Mouse (Mus musculus) CH12.LX (cell line): ENCODE data around the gene Icos. TPM values are rescaled to one million over a fixed set of nuclear protein-coding genes. Genes with fewer than 3 reads are reported as not detected.

ENCODE experiments used
- DNase-seq: peaks from one replicate; pipeline ENCODE4 v3.0.0-alpha.2; 2013; ENCODE audit errors: extremely low read depth
- H3K27ac ChIP-seq: 2 replicates; pipeline ENCODE4 v1.5.1; 2012; ENCODE audit warnings: low read depth, mild to moderate bottlenecking, control low read depth, moderate library complexity; ENCODE audit not compliant: insufficient read depth
- H3K27me3 ChIP-seq: replicated peaks from 2 replicates; pipeline ENCODE3; 2012; ENCODE audit warnings: inconsistent platforms
- H3K36me3 ChIP-seq, 2 experiments: replicated peaks in 1 of 2; 2 replicates each; pipeline versions ENCODE3 to v1.6.1; 2012; ENCODE audit warnings: inconsistent platforms in 1 of 2, low read length in 1 of 2, mild to moderate bottlenecking in 1 of 2, mixed read lengths in 1 of 2, moderate library complexity in 1 of 2; ENCODE audit not compliant: control insufficient read depth in 1 of 2, insufficient read depth in 1 of 2
- H3K4me1 ChIP-seq, 2 experiments: 2 replicates each; pipeline ENCODE4 v1.6.1; 2012; ENCODE audit warnings: inconsistent platforms in 1 of 2, moderate library complexity in 1 of 2; ENCODE audit not compliant: insufficient read depth in 2 of 2, control insufficient read depth in 1 of 2
- H3K4me2 ChIP-seq: 2 replicates; pipeline ENCODE4 v1.6.1; 2012; ENCODE audit warnings: low read depth, mild to moderate bottlenecking, control low read depth; ENCODE audit not compliant: poor library complexity, insufficient read depth, severe bottlenecking
- H3K4me3 ChIP-seq, 3 experiments: fragments of 150-350 bp in 1 of 3; sonication (generic) in 1 of 3; replicated peaks in 1 of 3; 2 replicates each; pipeline versions ENCODE3 to v1.5.1; 2011 to 2012; ENCODE audit warnings: low read depth in 2 of 3, low read length in 2 of 3, mild to moderate bottlenecking in 2 of 3, moderate library complexity in 2 of 3, control low read depth in 1 of 3, improper control_type of control experiment in 1 of 3, inconsistent platforms in 1 of 3, mixed read lengths in 1 of 3; ENCODE audit not compliant: poor library complexity in 1 of 3
- H3K79me2 ChIP-seq: replicated peaks from 2 replicates; pipeline ENCODE4 v1.6.1; 2012; ENCODE audit warnings: mild to moderate bottlenecking, moderate library complexity; ENCODE audit not compliant: control insufficient read depth, poor library complexity, insufficient read depth, severe bottlenecking; ENCODE audit errors: extremely low read depth
- H3K9ac ChIP-seq: 2 replicates; pipeline ENCODE4 v1.6.1; 2012; ENCODE audit warnings: low read depth, mild to moderate bottlenecking, control low read depth, moderate library complexity; ENCODE audit not compliant: insufficient read depth
- H3K9me3 ChIP-seq: replicated peaks from 2 replicates; pipeline ENCODE3; 2012; ENCODE audit warnings: low read length, inconsistent platforms, mixed read lengths
- BHLHE40 ChIP-seq: IDR thresholded peaks from 2 replicates; pipeline ENCODE4 v1.6.1; 2011; ENCODE audit warnings: mild to moderate bottlenecking, low read depth, low read length, improper control_type of control experiment
- CHD1 ChIP-seq: IDR thresholded peaks from 2 replicates; pipeline ENCODE4 v1.6.1; 2012; ENCODE audit warnings: low read depth, low read length, improper control_type of control experiment, inconsistent platforms
- CHD2 ChIP-seq: IDR thresholded peaks from 2 replicates; pipeline ENCODE4 v1.6.1; 2011; ENCODE audit warnings: low read length, improper control_type of control experiment
- CTCF ChIP-seq, 2 experiments: IDR thresholded peaks in 1 of 2; conservative IDR thresholded peaks in 1 of 2; 2 replicates each; pipeline ENCODE4 v1.5.1; 2011 to 2012; ENCODE audit warnings: low read depth in 2 of 2, low read length in 2 of 2, improper control_type of control experiment in 1 of 2, inconsistent platforms in 1 of 2, mild to moderate bottlenecking in 1 of 2, moderate library complexity in 1 of 2
- ETS1 ChIP-seq: conservative IDR thresholded peaks from 2 replicates; pipeline ENCODE4 v1.6.1; 2012; ENCODE audit warnings: low read depth, mild to moderate bottlenecking, inconsistent platforms, low read length, improper control_type of control experiment, moderate library complexity
- GABPA ChIP-seq: IDR thresholded peaks from 2 replicates; pipeline ENCODE4 v1.6.1; 2012; ENCODE audit warnings: low read depth, low read length, improper control_type of control experiment, inconsistent platforms; ENCODE audit not compliant: insufficient replicate concordance
- HCFC1 ChIP-seq: IDR thresholded peaks from 2 replicates; pipeline ENCODE4 v1.6.1; 2012; ENCODE audit warnings: low read depth, mild to moderate bottlenecking, inconsistent platforms, low read length, improper control_type of control experiment
- IRF4 ChIP-seq: IDR thresholded peaks from 2 replicates; pipeline ENCODE4 v1.6.1; 2014; ENCODE audit warnings: low read depth, mild to moderate bottlenecking, inconsistent platforms, low read length, improper control_type of control experiment
- JUN ChIP-seq: IDR thresholded peaks from 2 replicates; pipeline ENCODE4 v1.6.1; 2011; ENCODE audit warnings: low read depth, mild to moderate bottlenecking, low read length, improper control_type of control experiment, moderate library complexity; ENCODE audit not compliant: insufficient read depth
- KAT2A ChIP-seq: IDR thresholded peaks from 2 replicates; pipeline ENCODE4 v1.6.1; 2012; ENCODE audit warnings: low read length, improper control_type of control experiment, inconsistent platforms; ENCODE audit not compliant: insufficient replicate concordance
- MAFK ChIP-seq: IDR thresholded peaks from 2 replicates; pipeline ENCODE4 v1.6.1; 2011; ENCODE audit warnings: low read length, improper control_type of control experiment; ENCODE audit not compliant: insufficient replicate concordance
- MAZ ChIP-seq: IDR thresholded peaks from 2 replicates; pipeline ENCODE4 v1.6.1; 2012; ENCODE audit warnings: low read depth, mild to moderate bottlenecking, inconsistent platforms, low read length, improper control_type of control experiment, moderate library complexity
- MEF2A ChIP-seq: IDR thresholded peaks from 2 replicates; pipeline ENCODE4 v1.6.1; 2014; ENCODE audit warnings: low read depth, mild to moderate bottlenecking, inconsistent platforms, low read length, improper control_type of control experiment, borderline replicate concordance
- MYC ChIP-seq: IDR thresholded peaks from 2 replicates; pipeline ENCODE4 v1.6.1; 2011; ENCODE audit warnings: low read depth, mild to moderate bottlenecking, improper control_type of control experiment, low read length
- NRF1 ChIP-seq: IDR thresholded peaks from 2 replicates; pipeline ENCODE4 v1.6.1; 2014; ENCODE audit warnings: low read depth, mild to moderate bottlenecking, inconsistent platforms, low read length, improper control_type of control experiment, moderate library complexity
- PAX5 ChIP-seq: IDR thresholded peaks from 2 replicates; pipeline ENCODE4 v1.6.1; 2012; ENCODE audit warnings: low read length, inconsistent platforms, mixed read lengths
- POLR2A ChIP-seq: IDR thresholded peaks from 2 replicates; pipeline ENCODE4 v1.6.1; 2011; ENCODE audit warnings: low read depth, mild to moderate bottlenecking, improper control_type of control experiment, low read length
- POLR2AphosphoS2 ChIP-seq: IDR thresholded peaks from 2 replicates; pipeline ENCODE4 v1.6.1; 2011; ENCODE audit warnings: low read depth, low read length, improper control_type of control experiment
- RAD21 ChIP-seq: IDR thresholded peaks from 2 replicates; pipeline ENCODE4 v1.6.1; 2011; ENCODE audit warnings: low read depth, mild to moderate bottlenecking, low read length, improper control_type of control experiment, moderate library complexity
- UBTF ChIP-seq: IDR thresholded peaks from 2 replicates; pipeline ENCODE4 v1.6.1; 2012; ENCODE audit warnings: low read depth, mild to moderate bottlenecking, inconsistent platforms, low read length, improper control_type of control experiment, moderate library complexity
- USF1 ChIP-seq: IDR thresholded peaks from 2 replicates; pipeline ENCODE4 v1.6.1; 2014; ENCODE audit warnings: low read depth, mild to moderate bottlenecking, inconsistent platforms, low read length, improper control_type of control experiment
- USF2 ChIP-seq: conservative IDR thresholded peaks from 2 replicates; pipeline ENCODE4 v1.6.1; 2011; ENCODE audit warnings: low read depth, low read length, improper control_type of control experiment
- ZC3H11A ChIP-seq: IDR thresholded peaks from 2 replicates; pipeline ENCODE4 v1.6.1; 2012; ENCODE audit warnings: low read depth, mild to moderate bottlenecking, inconsistent platforms, low read length, improper control_type of control experiment
- ZKSCAN1 ChIP-seq: IDR thresholded peaks from 2 replicates; pipeline ENCODE4 v1.6.1; 2012; ENCODE audit warnings: low read depth, inconsistent platforms, low read length, improper control_type of control experiment, borderline replicate concordance
- ZNF384 ChIP-seq: IDR thresholded peaks from 2 replicates; pipeline ENCODE4 v1.6.1; 2012; ENCODE audit warnings: low read depth, low read length, improper control_type of control experiment, inconsistent platforms
- dilution Hi-C: fragments of 300-500 bp; cut with MboI; formaldehyde crosslinking; loops from 2 replicates; pipeline ENCODE4 v1.14.3; 2020; ENCODE audit warnings: low sequenced_read_pairs; ENCODE audit not compliant: extremely low pct_unique_long_range_greater_than_20kb, extremely low pct_ligation_motif_present
- in situ Hi-C: fragments of 300-500 bp; cut with MboI; formaldehyde crosslinking; loops from 3 replicates; pipeline ENCODE4 v1.14.3; 2019; ENCODE audit warnings: low sequenced_read_pairs, low pct_ligation_motif_present, low pct_unique_long_range_greater_than_20kb, mixed read lengths
- polyA plus RNA-seq: library from polyadenylated mRNA; unstranded; fragments of >175 nt; gene quantifications from 2 replicates; pipeline ENCODE4 v1.2.1, GENCODE M21; 2012; ENCODE audit warnings: low read depth; ENCODE audit not compliant: insufficient read length
- total RNA-seq, 2 experiments: library from RNA; depleted of rRNA; stranded (reverse); fragments of 300-350 nt in 1 of 2; fragments of >200 nt in 1 of 2; gene quantifications; 2 replicates each; pipeline ENCODE4 v1.2.3; 2012 to 2014

Gene Icos
- total and polyA plus RNA-seq, 3 experiments = 0.08 TPM; not detected in 2

DNA sequence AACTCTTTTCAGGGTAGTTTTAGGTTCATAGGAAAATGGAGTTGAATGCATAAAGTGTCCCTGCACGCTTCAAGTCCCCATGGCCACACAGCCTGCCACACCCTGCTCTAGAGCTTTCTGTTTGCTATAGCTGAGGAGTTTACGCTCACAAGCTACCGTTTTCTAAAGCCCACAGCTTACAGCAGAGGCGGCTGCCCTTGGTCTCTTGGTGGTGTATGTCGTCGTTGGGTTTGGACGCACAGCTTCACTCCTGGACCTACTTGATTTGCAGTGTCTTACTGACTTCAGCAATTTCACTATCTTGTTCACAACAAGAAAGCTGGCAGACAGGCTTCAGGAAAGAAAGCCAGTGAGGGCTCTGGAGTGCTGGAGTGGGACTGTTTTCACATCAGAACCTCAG, 24.8 kb upstream of the Icos start:
- Histone ChIP-seq H3K4me3 (no peak overlapping the region), H3K9ac (no peak overlapping the region)
- TF ChIP-seq KAT2A = no peak
- TF ChIP-seq, all 38 proteins: peak for 0
- H3K27me3 ChIP-seq = no peaks in the 10 kb centered on the region
- dilution Hi-C loops = no loop called here
- H3K27ac ChIP-seq = no peak overlapping the region
- no peak overlapping the region for H3K4me2 ChIP-seq
- in situ Hi-C loops = loop anchor here (25.0 kb wide), 1 partner anchor 1066 kb away; no protein-coding TSS in a partner anchor
- no peaks in the 10 kb centered on the region for H3K36me3 ChIP-seq
- no peaks in the 10 kb centered on the region for H3K9me3 ChIP-seq
- H3K79me2 ChIP-seq = no peaks in the 10 kb centered on the region
- no peak for DNase-seq
- peaks cover 0 to 20% of the 10 kb centered on the region in 2 experiments; a peak in 2 of 4 replicates for H3K4me1 ChIP-seq

- in situ Hi-C loops = loop anchor here (25.0 kb wide), 1 partner anchor 1066 kb away; no protein-coding TSS in a partner anchor
- Histone ChIP-seq H3K4me1 (peaks cover 0 to 20% of the 10 kb centered on the region in 2 experiments; a peak in 2 of 4 replicates), H3K27ac (no peak overlapping the region), H3K36me3 (no peaks in the 10 kb centered on the region), H3K4me3 (no peak overlapping the region), H3K79me2 (no peaks in the 10 kb centered on the region), H3K4me2 (no peak overlapping the region), H3K9me3 (no peaks in the 10 kb centered on the region), H3K9ac (no peak overlapping the region), H3K27me3 (no peaks in the 10 kb centered on the region)
- DNase-seq = no peak
- TF ChIP-seq HCFC1 (no peak), RAD21 (no peak), POLR2A (no peak), CHD1 (no peak), ZKSCAN1 (no peak), BHLHE40 (no peak)
- dilution Hi-C loops = no loop called here
These were observed 24.0 kb upstream of the Icos start for GRCm38 (mm10) chr1:60953686-60954085.

- dilution Hi-C loops (no loop called here), in situ Hi-C loops (loop anchor here (25.0 kb wide), 1 partner anchor 1067 kb away; no protein-coding TSS in a partner anchor)
- Histone ChIP-seq H3K9me3 (no peaks in the 10 kb centered on the region), H3K27me3 (no peaks in the 10 kb centered on the region), H3K36me3 (no peaks in the 10 kb centered on the region), H3K79me2 (no peaks in the 10 kb centered on the region), H3K27ac (no peak overlapping the region), H3K9ac (no peak overlapping the region), H3K4me1 (peaks cover 0 to 20% of the 10 kb centered on the region in 2 experiments; a peak in 2 of 4 replicates), H3K4me3 (no peak overlapping the region), H3K4me2 (no peak overlapping the region; the same call in 1 of the 2 replicates)
- peak; percentile 69 for DNase-seq
- no peak for TF ChIP-seq PAX5
- TF ChIP-seq USF2 = no peak
- peak; percentile 77 to 90 for TF ChIP-seq CTCF (conservative IDR thresholded peaks at IDR 0.05 in 1 of 2, IDR thresholded peaks at IDR 0.05 in 1 of 2; ENCODE audit: low read depth in 2 of 2, low read length in 2 of 2)
- no peak; the same call in 1 of the 2 replicates for TF ChIP-seq ETS1
- TF ChIP-seq ZKSCAN1 = no peak
- peak; percentile 59; the same call in 1 of the 2 replicates for TF ChIP-seq ZNF384
- TF ChIP-seq JUN = no peak
- peak; percentile 82 for TF ChIP-seq MYC
- no peak for TF ChIP-seq MAFK
- TF ChIP-seq RAD21 = peak; percentile 96
- no peak for TF ChIP-seq NRF1
- TF ChIP-seq POLR2AphosphoS2 = no peak
- TF ChIP-seq ZC3H11A = peak; percentile 86
- no peak for TF ChIP-seq CHD1
- TF ChIP-seq BHLHE40 = peak; percentile 97
- TF ChIP-seq USF1 = no peak
- TF ChIP-seq GABPA = no peak
- TF ChIP-seq UBTF = no peak
- TF ChIP-seq MEF2A = no peak
- TF ChIP-seq IRF4 = peak; percentile 34; the same call in 1 of the 2 replicates
- TF ChIP-seq KAT2A = no peak
- no peak for TF ChIP-seq CHD2
- no peak for TF ChIP-seq MAZ
These were observed 23.0 kb upstream of the Icos start for GRCm38 (mm10) chr1:60954759-60955158.
